Mouse (Mus musculus) embryonic facial prominence, embryonic 10.5 days (tissue): Measurements from ENCODE around the gene Phactr2. TPM values are rescaled to one million over a fixed set of nuclear protein-coding genes. Genes with fewer than 3 reads are reported as not detected.
"Not testable (repeated sequence)": the region's sequence is repeated elsewhere in the genome, so short reads cannot be mapped to it uniquely, and the experiment has no call there.

Experiments used
- DNase-seq: peaks from one replicate; pipeline ENCODE4 v3.0.0-alpha.2; 2017; ENCODE audit warnings: low spot score
- H3K27ac ChIP-seq: fragments of 300-500 bp; sonication (generic); replicated peaks from 2 replicates; pipeline ENCODE4 v1.5.1; 2016; ENCODE audit warnings: mild to moderate bottlenecking
- H3K27me3 ChIP-seq: fragments of 300-500 bp; sonication (generic); replicated peaks from 2 replicates; pipeline ENCODE4 v1.6.1; 2016; ENCODE audit warnings: low read depth, mild to moderate bottlenecking; ENCODE audit not compliant: poor library complexity, severe bottlenecking
- H3K36me3 ChIP-seq: fragments of 300-500 bp; sonication (generic); replicated peaks from 2 replicates; pipeline ENCODE4 v1.6.1; 2016; ENCODE audit warnings: mild to moderate bottlenecking, moderate library complexity
- H3K4me1 ChIP-seq: fragments of 300-500 bp; sonication (generic); 2 replicates; pipeline ENCODE4 v1.6.1; 2016
- H3K4me3 ChIP-seq: fragments of 300-500 bp; sonication (generic); 2 replicates; pipeline ENCODE4 v1.5.1; 2016; ENCODE audit warnings: mild to moderate bottlenecking, moderate library complexity
- H3K9me3 ChIP-seq: fragments of 300-500 bp; sonication (generic); 2 replicates; pipeline ENCODE4 v1.6.1; 2016; ENCODE audit warnings: mild to moderate bottlenecking
- WGBS: fragments of 180-500 bp; shearing (Covaris S2); methylation state at CpG from one replicate; pipeline ENCODE4 v1.1.7; 2016; 5-methylcytosine and 5-hydroxymethylcytosine counted together
- polyA plus RNA-seq: library from polyadenylated mRNA; unstranded; fragments of >200 nt; fragmentation: Nextera tagmentation; extraction: Ambion mirVana; gene quantifications from 2 replicates; pipeline ENCODE4 v1.2.1, GENCODE M21; 2016

The Phactr2 gene
- polyA plus RNA-seq = 16.8 and 18.3 TPM in 2 replicates

DNA sequence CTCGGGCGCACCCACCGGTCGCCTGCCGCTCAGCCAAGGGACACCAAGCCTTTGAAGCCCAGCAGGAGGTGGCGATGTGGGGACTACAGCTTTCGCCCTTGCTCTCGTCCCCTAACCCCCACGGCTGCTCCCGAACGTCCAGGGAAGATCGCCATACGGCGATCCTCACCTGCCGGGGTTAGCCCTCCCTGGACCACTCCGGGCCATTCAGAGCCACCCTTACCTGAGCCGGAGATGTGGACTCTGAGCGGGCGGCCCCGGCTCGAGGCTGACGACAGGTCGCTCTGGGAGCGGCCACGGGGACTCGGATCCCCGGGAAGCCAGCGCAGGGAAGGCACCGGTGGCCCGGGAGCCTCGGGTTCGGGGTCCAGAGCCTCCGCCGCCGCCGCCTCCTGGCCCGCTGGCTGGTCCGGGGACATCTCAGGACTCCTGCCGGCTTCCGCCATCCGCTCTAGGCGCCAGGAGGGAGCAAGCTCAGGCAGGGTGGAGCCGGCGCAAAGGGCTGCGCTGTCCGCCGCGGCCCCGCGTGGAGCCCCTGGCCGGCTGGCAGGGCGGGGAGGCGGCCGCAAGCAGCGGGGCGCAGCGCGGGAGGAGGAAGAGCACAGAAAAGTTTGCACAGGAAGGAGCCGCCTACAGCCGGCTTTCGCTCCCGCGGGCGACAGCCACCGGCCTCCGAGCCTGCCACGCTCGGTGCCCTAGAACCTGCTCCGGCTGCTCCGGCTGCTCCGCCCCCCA is at the start of gene Phactr2:
Gene Phactr2 (minus strand): TSS at position 580 of the 735 bp plus-strand sequence.
- DNase-seq = peak; percentile 72
- no peaks in the 10 kb centered on the region for H3K36me3 ChIP-seq
- under 1% methylated on average over 69 of the region's 71 CpGs for WGBS
- H3K4me1 ChIP-seq = peaks cover 24% of the 10 kb centered on the region
- H3K27ac ChIP-seq = peak within 1 kb of the TSS; percentile 84
- no peaks in the 10 kb centered on the region for H3K9me3 ChIP-seq
- H3K4me3 ChIP-seq = peak within 1 kb of the TSS; percentile 83
- H3K27me3 ChIP-seq = peaks cover 67% of the 10 kb centered on the region

GRCm38 (mm10) chr10:13521857-13522256 is 47.6 kb upstream of the Phactr2 start:
- H3K27ac ChIP-seq = no peak overlapping the region
- no peak overlapping the region for H3K4me3 ChIP-seq
- peaks cover 5% of the 10 kb centered on the region for H3K36me3 ChIP-seq
- no peak for DNase-seq
- no peaks in the 10 kb centered on the region for H3K27me3 ChIP-seq
- 87% methylated on average over 4 of the region's 4 CpGs for WGBS
- no peaks in the 10 kb centered on the region for H3K9me3 ChIP-seq
- H3K4me1 ChIP-seq = no peaks in the 10 kb centered on the region

DNA sequence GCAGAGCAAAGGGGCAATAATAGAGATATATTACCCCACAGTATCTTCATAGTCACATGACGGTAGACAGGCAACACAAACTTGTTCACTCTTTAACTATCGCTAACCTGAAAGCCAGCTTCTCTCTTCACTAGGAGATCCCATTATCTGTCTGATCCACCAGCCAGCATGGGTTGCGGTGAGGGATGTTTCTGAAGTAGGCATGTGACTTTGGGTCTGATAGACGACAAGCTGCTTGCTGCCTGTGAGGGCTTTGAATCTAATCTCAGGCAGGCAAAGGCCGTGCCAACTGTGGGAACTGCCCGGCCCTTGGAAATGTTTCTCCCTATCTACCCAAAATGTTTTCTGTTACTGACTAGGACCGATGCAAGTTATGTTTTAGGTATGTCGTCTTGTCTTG is 28.2 kb upstream of the Phactr2 start:
- Histone ChIP-seq H3K4me1 (peaks cover 12% of the 10 kb centered on the region; the same call in 1 of the 2 replicates), H3K36me3 (peaks cover 7% of the 10 kb centered on the region; the same call in 1 of the 2 replicates), H3K4me3 (no peak overlapping the region), H3K9me3 (no peaks in the 10 kb centered on the region), H3K27ac (no peak overlapping the region), H3K27me3 (0 out of 2 replicates have a peak, but pooled peaks cover 11% of the 10 kb centered on the region)
- DNase-seq = no peak
- 90% methylated on average over 8 of the region's 8 CpGs for WGBS

DNA sequence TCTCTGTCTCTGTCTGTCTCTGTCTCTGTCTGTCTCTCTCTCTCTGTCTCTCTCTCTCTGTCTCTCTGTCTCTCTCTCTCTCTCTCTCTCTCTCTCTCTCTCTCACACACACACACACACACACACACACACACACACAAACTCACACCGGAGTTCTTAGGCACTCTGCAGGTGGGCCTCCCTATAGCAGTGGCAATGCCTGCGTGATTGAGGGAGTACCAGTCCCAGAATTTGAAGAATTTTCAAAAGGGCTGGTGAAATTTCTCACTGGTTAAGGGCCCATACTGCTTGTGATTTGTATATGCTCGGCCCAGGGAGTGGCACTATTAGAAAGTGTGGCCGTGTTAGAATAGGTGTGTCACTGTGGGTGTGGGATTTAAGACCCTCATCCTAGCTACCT is 27.3 kb upstream of the Phactr2 start:
- WGBS = 56% methylated on average over 4 of the region's 4 CpGs
- not testable (repeated sequence) for DNase-seq, H3K36me3 ChIP-seq, H3K9me3 ChIP-seq
- Histone ChIP-seq H3K4me3 (peak overlapping the region; percentile 69), H3K27me3 (0 out of 2 replicates have a peak, but pooled peaks cover 11% of the 10 kb centered on the region), H3K27ac (peak overlapping the region; percentile 80), H3K4me1 (peaks cover 12% of the 10 kb centered on the region; the same call in 1 of the 2 replicates)

GRCm38 (mm10) chr10:13500938-13501496 is 26.8 kb upstream of the Phactr2 start:
- no peaks in the 10 kb centered on the region for H3K9me3 ChIP-seq
- under 1% methylated on average over 30 of the region's 30 CpGs for WGBS

DNA sequence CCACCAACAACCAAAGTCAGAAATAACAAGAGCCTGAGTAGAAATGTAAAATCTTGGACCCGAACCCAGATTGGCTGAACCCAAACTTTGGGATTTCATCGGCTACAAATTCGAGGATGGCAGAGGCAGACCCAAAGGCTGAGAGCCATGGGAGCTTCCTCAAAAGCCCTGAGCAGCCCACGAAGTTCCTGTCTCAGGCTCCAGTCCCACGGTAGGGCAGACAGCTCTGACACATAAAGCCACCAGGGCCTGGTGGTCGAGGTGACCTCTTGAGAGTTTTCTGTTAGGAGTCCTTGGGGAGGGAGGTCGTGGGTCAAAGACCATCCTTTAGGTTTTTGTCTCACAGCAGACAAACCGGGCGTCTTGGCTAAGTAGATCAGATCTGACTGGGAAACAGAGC is 26.3 kb upstream of the Phactr2 start:
- no peak for DNase-seq
- Histone ChIP-seq H3K4me3 (peak overlapping the region; percentile 69), H3K4me1 (peaks cover 12% of the 10 kb centered on the region; the same call in 1 of the 2 replicates), H3K36me3 (0 out of 2 replicates have a peak, but pooled peaks cover 5% of the 10 kb centered on the region), H3K27ac (peak overlapping the region; percentile 80; the same call in 1 of the 2 replicates), H3K27me3 (0 out of 2 replicates have a peak, but pooled peaks cover 11% of the 10 kb centered on the region), H3K9me3 (no peaks in the 10 kb centered on the region)
- WGBS = 42% methylated on average over 9 of the region's 9 CpGs

More at GRCm38 (mm10) chr10:13500938-13501496, 26.8 kb upstream of the Phactr2 start:
- Histone ChIP-seq H3K36me3 (0 out of 2 replicates have a peak, but pooled peaks cover 7% of the 10 kb centered on the region), H3K27ac (peak overlapping the region; percentile 80), H3K4me1 (peaks cover 12% of the 10 kb centered on the region; the same call in 1 of the 2 replicates), H3K27me3 (0 out of 2 replicates have a peak, but pooled peaks cover 11% of the 10 kb centered on the region), H3K4me3 (peak overlapping the region; percentile 69)
- peak; percentile 86 for DNase-seq

GRCm38 (mm10) chr10:13499331-13499730 is 25.1 kb upstream of the Phactr2 start, which contains the start of gene Fuca2:
Gene Fuca2, plus strand, starts transcription at chr10:13499540.
- no peak for DNase-seq
- Histone ChIP-seq H3K36me3 (no peaks in the 10 kb centered on the region), H3K9me3 (no peaks in the 10 kb centered on the region), H3K4me3 (no peak within 1 kb of the TSS; the same call in 1 of the 2 replicates), H3K27me3 (0 out of 2 replicates have a peak, but pooled peaks cover 11% of the 10 kb centered on the region), H3K4me1 (peaks cover 12% of the 10 kb centered on the region; the same call in 1 of the 2 replicates), H3K27ac (no peak within 1 kb of the TSS)
- 81% methylated on average over 2 of the region's 2 CpGs for WGBS

GRCm38 (mm10) chr10:13496315-13496714 is 22.1 kb upstream of the Phactr2 start:
- Histone ChIP-seq H3K4me1 (peaks cover 10% of the 10 kb centered on the region; the same call in 1 of the 2 replicates), H3K27ac (no peak overlapping the region), H3K4me3 (no peak overlapping the region), H3K27me3 (0 out of 2 replicates have a peak, but pooled peaks cover 11% of the 10 kb centered on the region), H3K9me3 (no peaks in the 10 kb centered on the region), H3K36me3 (no peaks in the 10 kb centered on the region)
- no peak for DNase-seq
- WGBS = 88% methylated on average over 3 of the region's 3 CpGs

- WGBS = 91% methylated on average over 9 of the region's 9 CpGs
Observed at GRCm38 (mm10) chr10:13493978-13494686, 19.9 kb upstream of the Phactr2 start.

DNA sequence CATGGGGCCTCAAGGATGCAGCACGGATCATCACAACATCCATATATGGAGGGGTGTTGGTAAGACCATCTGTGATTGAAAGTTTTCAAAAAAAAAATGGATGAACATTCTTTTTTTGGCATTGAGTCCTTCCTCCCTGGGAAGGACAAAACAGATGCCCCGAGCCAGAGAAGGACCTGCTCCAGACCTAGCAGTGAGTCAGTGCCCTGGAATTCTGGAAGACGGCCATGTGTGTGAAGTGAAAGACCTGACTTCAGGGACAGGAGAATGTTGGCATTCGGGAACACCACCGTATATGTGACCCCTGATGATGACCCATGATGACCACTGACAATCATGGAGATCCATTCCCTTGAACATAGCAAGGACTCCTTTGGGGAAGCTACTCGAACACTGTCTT is 15.5 kb upstream of the Phactr2 start:
- no peaks in the 10 kb centered on the region for H3K27me3 ChIP-seq
- no peak overlapping the region for H3K4me3 ChIP-seq
- no peaks in the 10 kb centered on the region for H3K9me3 ChIP-seq
- no peaks in the 10 kb centered on the region for H3K4me1 ChIP-seq
- H3K36me3 ChIP-seq = no peaks in the 10 kb centered on the region
- DNase-seq = no peak
- 86% methylated on average over 6 of the region's 6 CpGs for WGBS
- H3K27ac ChIP-seq = no peak overlapping the region

More at GRCm38 (mm10) chr10:13493978-13494686, 19.9 kb upstream of the Phactr2 start:
- no peak for DNase-seq
- Histone ChIP-seq H3K9me3 (no peaks in the 10 kb centered on the region), H3K27me3 (0 out of 2 replicates have a peak, but pooled peaks cover 6% of the 10 kb centered on the region), H3K36me3 (no peaks in the 10 kb centered on the region), H3K27ac (no peak overlapping the region), H3K4me3 (no peak overlapping the region), H3K4me1 (no peaks in the 10 kb centered on the region)

GRCm38 (mm10) chr10:13485958-13486357 is 11.7 kb upstream of the Phactr2 start:
- H3K4me3 ChIP-seq = no peak overlapping the region
- DNase-seq = no peak
- H3K9me3 ChIP-seq = no peaks in the 10 kb centered on the region
- H3K4me1 ChIP-seq = no peaks in the 10 kb centered on the region
- 80% methylated on average over 4 of the region's 4 CpGs for whole genome bisulfite sequencing
- H3K27me3 ChIP-seq = no peaks in the 10 kb centered on the region
- H3K36me3 ChIP-seq = no peaks in the 10 kb centered on the region
- no peak overlapping the region for H3K27ac ChIP-seq

DNA sequence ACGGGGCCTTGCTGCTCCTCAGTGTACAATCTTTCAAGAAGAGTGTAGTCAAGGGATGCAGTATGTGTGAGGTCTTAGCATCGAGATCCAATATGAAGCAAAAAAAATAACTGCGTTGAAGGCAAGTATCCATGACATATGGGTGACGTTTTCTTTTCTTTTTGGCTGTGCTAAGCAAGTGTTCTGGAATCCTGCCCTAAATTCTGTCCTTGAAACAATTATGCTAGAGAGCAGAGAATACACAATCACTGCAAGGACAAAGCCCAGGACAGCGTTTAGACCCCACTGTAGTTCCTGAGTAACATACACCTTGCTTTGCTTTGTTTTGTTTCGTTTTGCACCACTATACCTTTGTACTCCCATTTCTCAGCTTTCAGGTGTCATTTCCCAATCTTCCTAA is 5.1 kb upstream of the Phactr2 start:
- Histone ChIP-seq H3K4me3 (no peak overlapping the region), H3K36me3 (no peaks in the 10 kb centered on the region), H3K9me3 (no peaks in the 10 kb centered on the region), H3K27ac (no peak overlapping the region), H3K4me1 (peaks cover 12% of the 10 kb centered on the region), H3K27me3 (peaks cover 23% of the 10 kb centered on the region)
- WGBS = 85% methylated on average over 6 of the region's 6 CpGs
- no peak for DNase-seq
